Mouse (Mus musculus) effector memory CD4-positive, alpha-beta T cell, adult 5 months (primary cell): ENCODE measurements around the gene Prr9. TPM values are rescaled to one million over a fixed set of nuclear protein-coding genes. Genes with fewer than 3 reads are reported as not detected.

Experiments
- polyA plus RNA-seq: library from polyadenylated mRNA; unstranded; fragments of 100-300 nt; shearing (Covaris generic); gene quantifications from one replicate; pipeline ENCODE4 v1.2.1, GENCODE M21; 2017

Gene Prr9
- polyA plus RNA-seq = not detected

DNA sequence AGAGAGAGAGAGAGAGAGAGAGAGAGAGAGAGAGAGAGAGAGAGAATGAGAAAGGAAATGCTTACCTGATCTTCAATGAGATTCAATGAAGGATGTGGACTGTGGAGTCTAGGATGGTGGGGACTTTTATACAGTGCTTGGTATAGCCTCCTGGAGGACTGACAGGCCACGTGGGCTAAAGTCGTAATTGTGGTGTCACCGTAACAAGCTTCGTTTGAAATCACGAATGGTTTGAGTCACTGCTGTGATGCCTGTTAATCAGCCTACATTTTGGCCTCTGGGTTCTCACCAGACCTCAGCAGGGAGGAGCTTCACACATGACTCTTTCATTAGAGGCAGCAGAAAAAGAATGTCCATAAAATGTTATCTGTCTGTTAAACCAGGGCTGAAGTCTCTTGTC, at the start of gene Prr9:
TSS of gene Prr9 (minus strand) at position 101 of the 400 bp plus-strand sequence.

GRCm38 (mm10) chr3:92142644-92143043, 18.9 kb upstream of the Prr9 start, which contains the start of gene Lelp1:
Gene Lelp1, minus strand, starts transcription at chr3:92142744.

DNA sequence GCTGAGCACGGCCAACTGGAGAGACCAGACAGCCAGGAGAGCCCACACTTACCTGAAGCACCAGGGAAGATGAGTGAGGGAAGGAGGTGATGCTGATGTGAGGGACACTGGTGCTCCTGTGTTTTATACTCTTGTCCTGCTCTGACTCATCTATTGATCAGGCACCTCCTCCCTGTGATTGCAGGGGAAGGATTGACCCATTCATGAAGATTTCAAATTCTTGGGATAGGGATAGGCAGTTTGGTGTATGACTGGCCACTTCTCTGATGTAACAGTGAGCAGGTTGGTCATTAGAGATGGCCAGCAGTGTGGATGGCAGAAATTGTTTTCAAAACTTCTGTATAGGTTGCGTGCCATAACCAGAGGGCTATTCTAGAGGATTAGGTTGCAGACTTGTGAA, 40.7 kb downstream of the Prr9 start, which contains the start of gene Lor:
TSS of gene Lor (minus strand) at position 101 of the 400 bp plus-strand sequence.

Other genes starting within 250 kb of the Prr9 start
- not detected for gene Pglyrp3, start 109.4 kb downstream of the Prr9 start, polyA plus RNA-seq
- gene Lor, start 40.8 kb downstream of the Prr9 start, polyA plus RNA-seq = not detected
- not detected for gene Lelp1, start 18.8 kb upstream of the Prr9 start, polyA plus RNA-seq
- not detected for gene Sprr2a1, start 91.9 kb upstream of the Prr9 start, polyA plus RNA-seq
- gene Sprr2a2, start 92.0 kb upstream of the Prr9 start, polyA plus RNA-seq = not detected
- gene Sprr2a3, start 161.5 kb upstream of the Prr9 start, polyA plus RNA-seq = not detected
- not detected for gene Sprr2b, start 192.7 kb upstream of the Prr9 start, polyA plus RNA-seq
- not detected for gene Sprr2d, start 215.2 kb upstream of the Prr9 start, polyA plus RNA-seq
- gene Sprr2e, start 228.2 kb upstream of the Prr9 start, polyA plus RNA-seq = not detected
- not detected for gene Sprr2f, start 241.2 kb upstream of the Prr9 start, polyA plus RNA-seq